Mouse (Mus musculus): ENCODE data around the gene Cntn1. TPM values are rescaled to one million over a fixed set of nuclear protein-coding genes. Genes with fewer than 3 reads are reported as not detected.

Gene Cntn1
- polyA plus RNA-seq, 1 experiment from 2014 or later = 2.3 TPM

- H3K9ac ChIP-seq (ENCODE audit: low read depth, low read length) = no peak overlapping the region
- no peaks in the 10 kb centered on the region for H3K9me3 ChIP-seq (ENCODE audit: control insufficient read depth)
- H3K4me1 ChIP-seq (replicated peaks; ENCODE audit: control insufficient read depth, insufficient read depth, low read length) = no peaks in the 10 kb centered on the region
- no peak overlapping the region for H3K4me3 ChIP-seq (ENCODE audit: low read depth, low read length)
- H3K27me3 ChIP-seq (replicated peaks; ENCODE audit: control insufficient read depth, insufficient read depth, low read length) = no peaks in the 10 kb centered on the region
- no peaks in the 10 kb centered on the region for H3K36me3 ChIP-seq (ENCODE audit: control insufficient read depth, insufficient read depth)
- TF ChIP-seq CTCF (IDR thresholded peaks at IDR 0.05; ENCODE audit: low read depth) = no peak
- no peak overlapping the region for H3K27ac ChIP-seq (ENCODE audit: low read depth, low read length)
- no peak for ATAC-seq
- WGBS = 80% methylated on average over 4 of the region's 4 CpGs
- H3K4me2 ChIP-seq (replicated peaks; ENCODE audit: low read depth) = no peak overlapping the region
Measured at GRCm38 (mm10) chr15:92287616-92288015, 236.7 kb downstream of the Cntn1 start.

- H3K36me3 ChIP-seq (ENCODE audit: control insufficient read depth, insufficient read depth) = no peaks in the 10 kb centered on the region
- no peak for ATAC-seq
- 85% methylated on average over 3 of the region's 3 CpGs for WGBS
- no peak overlapping the region for H3K9ac ChIP-seq (ENCODE audit: low read depth, low read length)
- H3K27me3 ChIP-seq (replicated peaks; ENCODE audit: control insufficient read depth, insufficient read depth, low read length) = no peaks in the 10 kb centered on the region
- H3K27ac ChIP-seq (ENCODE audit: low read depth, low read length) = no peak overlapping the region
- no peak for TF ChIP-seq CTCF (IDR thresholded peaks at IDR 0.05; ENCODE audit: low read depth)
- H3K4me2 ChIP-seq (replicated peaks; ENCODE audit: low read depth) = no peak overlapping the region
- no peak overlapping the region for H3K4me3 ChIP-seq (ENCODE audit: low read depth, low read length)
- no peaks in the 10 kb centered on the region for H3K4me1 ChIP-seq (replicated peaks; ENCODE audit: control insufficient read depth, insufficient read depth, low read length)
- H3K9me3 ChIP-seq (ENCODE audit: control insufficient read depth) = no peaks in the 10 kb centered on the region
Measured at GRCm38 (mm10) chr15:92296479-92296878, 245.5 kb downstream of the Cntn1 start.

- H3K27me3 ChIP-seq (replicated peaks; ENCODE audit: control insufficient read depth, insufficient read depth, low read length) = no peaks in the 10 kb centered on the region
- H3K4me2 ChIP-seq (replicated peaks; ENCODE audit: low read depth) = no peak overlapping the region
- H3K9ac ChIP-seq (ENCODE audit: low read depth, low read length) = no peak overlapping the region
- no peak overlapping the region for H3K27ac ChIP-seq (ENCODE audit: low read depth, low read length)
- 81% methylated on average over 6 of the region's 6 CpGs for WGBS
- no peaks in the 10 kb centered on the region for H3K4me1 ChIP-seq (replicated peaks; ENCODE audit: control insufficient read depth, insufficient read depth, low read length)
- H3K9me3 ChIP-seq (ENCODE audit: control insufficient read depth) = no peaks in the 10 kb centered on the region
- no peak for TF ChIP-seq CTCF (IDR thresholded peaks at IDR 0.05; ENCODE audit: low read depth)
- H3K36me3 ChIP-seq (ENCODE audit: control insufficient read depth, insufficient read depth) = no peaks in the 10 kb centered on the region
- no peak for ATAC-seq
- H3K4me3 ChIP-seq (ENCODE audit: low read depth, low read length) = no peak overlapping the region
Measured at GRCm38 (mm10) chr15:92302796-92303195, 251.8 kb downstream of the Cntn1 start.

- no peaks in the 10 kb centered on the region for H3K36me3 ChIP-seq (ENCODE audit: control insufficient read depth, insufficient read depth)
- no peak for ATAC-seq
- no peaks in the 10 kb centered on the region for H3K9me3 ChIP-seq (ENCODE audit: control insufficient read depth)
- no peak overlapping the region for H3K4me3 ChIP-seq (ENCODE audit: low read depth, low read length)
- WGBS = 40% methylated on average over 5 of the region's 5 CpGs
- H3K27me3 ChIP-seq (replicated peaks; ENCODE audit: control insufficient read depth, insufficient read depth, low read length) = no peaks in the 10 kb centered on the region
- H3K9ac ChIP-seq (ENCODE audit: low read depth, low read length) = no peak overlapping the region
- no peak overlapping the region for H3K4me2 ChIP-seq (replicated peaks; ENCODE audit: low read depth)
- no peaks in the 10 kb centered on the region for H3K4me1 ChIP-seq (replicated peaks; ENCODE audit: control insufficient read depth, insufficient read depth, low read length)
- no peak overlapping the region for H3K27ac ChIP-seq (ENCODE audit: low read depth, low read length)
- TF ChIP-seq CTCF (IDR thresholded peaks at IDR 0.05; ENCODE audit: low read depth) = no peak
Measured at GRCm38 (mm10) chr15:92304221-92304620, 253.3 kb downstream of the Cntn1 start.

GRCm38 (mm10) chr15:92321959-92322358 is 271.0 kb downstream of the Cntn1 start:
- Histone ChIP-seq H3K9ac (ENCODE audit: low read depth, low read length) (no peak overlapping the region), H3K4me1 (replicated peaks; ENCODE audit: control insufficient read depth, insufficient read depth, low read length) (no peaks in the 10 kb centered on the region), H3K4me3 (ENCODE audit: low read depth, low read length) (no peak overlapping the region), H3K27me3 (replicated peaks; ENCODE audit: control insufficient read depth, insufficient read depth, low read length) (no peaks in the 10 kb centered on the region), H3K4me2 (replicated peaks; ENCODE audit: low read depth) (no peak overlapping the region), H3K27ac (ENCODE audit: low read depth, low read length) (no peak overlapping the region), H3K36me3 (ENCODE audit: control insufficient read depth, insufficient read depth) (no peaks in the 10 kb centered on the region), H3K9me3 (ENCODE audit: control insufficient read depth) (no peaks in the 10 kb centered on the region)
- no peak for ATAC-seq
- TF ChIP-seq CTCF (IDR thresholded peaks at IDR 0.05; ENCODE audit: low read depth) = no peak
- 84% methylated on average over 6 of the region's 6 CpGs for WGBS

GRCm38 (mm10) chr15:92327111-92327510 is 276.1 kb downstream of the Cntn1 start:
- 74% methylated on average over 7 of the region's 7 CpGs for WGBS
- no peak overlapping the region for H3K9ac ChIP-seq (ENCODE audit: low read depth, low read length)
- ATAC-seq = no peak
- no peak overlapping the region for H3K27ac ChIP-seq (ENCODE audit: low read depth, low read length)
- no peaks in the 10 kb centered on the region for H3K4me1 ChIP-seq (replicated peaks; ENCODE audit: control insufficient read depth, insufficient read depth, low read length)
- no peak overlapping the region for H3K4me2 ChIP-seq (replicated peaks; ENCODE audit: low read depth)
- no peaks in the 10 kb centered on the region for H3K27me3 ChIP-seq (replicated peaks; ENCODE audit: control insufficient read depth, insufficient read depth, low read length)
- H3K4me3 ChIP-seq (ENCODE audit: low read depth, low read length) = no peak overlapping the region
- no peaks in the 10 kb centered on the region for H3K9me3 ChIP-seq (ENCODE audit: control insufficient read depth)
- H3K36me3 ChIP-seq (ENCODE audit: control insufficient read depth, insufficient read depth) = no peaks in the 10 kb centered on the region
- no peak for TF ChIP-seq CTCF (IDR thresholded peaks at IDR 0.05; ENCODE audit: low read depth)

- 85% methylated on average over 6 of the region's 6 CpGs for WGBS
- H3K4me3 ChIP-seq (ENCODE audit: low read depth, low read length) = no peak overlapping the region
- H3K27me3 ChIP-seq (replicated peaks; ENCODE audit: control insufficient read depth, insufficient read depth, low read length) = no peaks in the 10 kb centered on the region
- H3K27ac ChIP-seq (ENCODE audit: low read depth, low read length) = no peak overlapping the region
- no peaks in the 10 kb centered on the region for H3K4me1 ChIP-seq (replicated peaks; ENCODE audit: control insufficient read depth, insufficient read depth, low read length)
- no peak overlapping the region for H3K9ac ChIP-seq (ENCODE audit: low read depth, low read length)
- TF ChIP-seq CTCF (IDR thresholded peaks at IDR 0.05; ENCODE audit: low read depth) = no peak
- H3K9me3 ChIP-seq (ENCODE audit: control insufficient read depth) = no peaks in the 10 kb centered on the region
- H3K36me3 ChIP-seq (ENCODE audit: control insufficient read depth, insufficient read depth) = no peaks in the 10 kb centered on the region
- no peak overlapping the region for H3K4me2 ChIP-seq (replicated peaks; ENCODE audit: low read depth)
- ATAC-seq = no peak
Measured at GRCm38 (mm10) chr15:92340253-92340652, 289.3 kb downstream of the Cntn1 start.

Data from intestine, postnatal 0 days (tissue).